Mouse (Mus musculus) ES-E14 (cell line): ENCODE results near the gene Map7d1. TPM values are rescaled to one million over a fixed set of nuclear protein-coding genes. Genes with fewer than 3 reads are reported as not detected.
A peak's percentile ranks its signal among the peaks of the same experiment; 100 is the strongest.

ENCODE experiments used
- DNase-seq: peaks from one replicate; pipeline ENCODE4 v3.0.0-alpha.2; 2013; ENCODE audit warnings: low read depth, low spot score
- H3K27ac ChIP-seq: 2 replicates; pipeline ENCODE4 v1.5.1; 2012; ENCODE audit warnings: low read depth, mild to moderate bottlenecking, low read length, moderate library complexity, mixed read lengths; ENCODE audit not compliant: poor library complexity, insufficient read depth, severe bottlenecking
- H3K36me3 ChIP-seq: 2 replicates; pipeline ENCODE4 v1.6.1; 2012; ENCODE audit warnings: mild to moderate bottlenecking, low read length, moderate library complexity, mixed read lengths; ENCODE audit not compliant: control insufficient read depth, poor library complexity, insufficient read depth, severe bottlenecking
- H3K4me1 ChIP-seq, 2 experiments: fragments of 150-350 bp in 1 of 2; sonication (generic) in 1 of 2; 2 replicates each; pipeline ENCODE4 v1.6.1; 2012; ENCODE audit warnings: low read length in 2 of 2, mild to moderate bottlenecking in 1 of 2, mixed read lengths in 1 of 2; ENCODE audit not compliant: control insufficient read depth in 2 of 2, insufficient read depth in 2 of 2, poor library complexity in 1 of 2
- H3K4me3 ChIP-seq, 2 experiments: fragments of 150-350 bp in 1 of 2; sonication (generic) in 1 of 2; 2 replicates each; pipeline ENCODE4 v1.5.1; 2012; ENCODE audit warnings: low read length in 2 of 2, low read depth in 1 of 2, mild to moderate bottlenecking in 1 of 2, mixed read lengths in 1 of 2; ENCODE audit not compliant: insufficient read depth in 1 of 2, poor library complexity in 1 of 2, severe bottlenecking in 1 of 2
- H3K9ac ChIP-seq: 2 replicates; pipeline ENCODE4 v1.6.1; 2012; ENCODE audit warnings: low read depth, mild to moderate bottlenecking, low read length, mixed read lengths; ENCODE audit not compliant: poor library complexity, insufficient read depth, severe bottlenecking
- H3K9me3 ChIP-seq: fragments of 150-350 bp; sonication (generic); 2 replicates; pipeline ENCODE4 v1.6.1; 2012; ENCODE audit warnings: low read depth, mild to moderate bottlenecking, low read length; ENCODE audit not compliant: control insufficient read depth, insufficient read depth
- CHD2 ChIP-seq: IDR thresholded peaks from 2 replicates; pipeline ENCODE4 v1.6.1; 2014; ENCODE audit warnings: mild to moderate bottlenecking, low read depth, low read length, inconsistent platforms
- HCFC1 ChIP-seq: IDR thresholded peaks from 2 replicates; pipeline ENCODE4 v1.6.1; 2012; ENCODE audit warnings: low read length, inconsistent platforms, borderline replicate concordance; ENCODE audit not compliant: insufficient read depth
- MAFK ChIP-seq: IDR thresholded peaks from 2 replicates; pipeline ENCODE4 v1.6.1; 2014; ENCODE audit warnings: mild to moderate bottlenecking, low read depth, low read length, inconsistent platforms; ENCODE audit not compliant: insufficient read depth
- ZC3H11A ChIP-seq: IDR thresholded peaks from 2 replicates; pipeline ENCODE4 v1.6.1; 2012; ENCODE audit warnings: low read depth, mild to moderate bottlenecking, inconsistent platforms, low read length, borderline replicate concordance
- ZNF384 ChIP-seq: IDR thresholded peaks from 2 replicates; pipeline ENCODE4 v1.6.1; 2012; ENCODE audit warnings: low read depth, low read length, inconsistent platforms
- in situ Hi-C, 2 experiments: fragments of 600-800 bp; cut with MboI; formaldehyde crosslinking; loops; one replicate each; pipeline ENCODE4 v1.15.1; 2025; ENCODE audit warnings: low sequenced_read_pairs in 2 of 2, inconsistent platforms in 1 of 2; ENCODE audit not compliant: unreplicated experiment in 2 of 2
- total RNA-seq: library from RNA; depleted of rRNA; stranded (reverse); fragments of 300-350 nt; gene quantifications from 2 replicates; pipeline ENCODE4 v1.2.3, GENCODE M21; 2012

Map7d1 gene
- total RNA-seq, 1 experiment, result 27.1 TPM

DNA sequence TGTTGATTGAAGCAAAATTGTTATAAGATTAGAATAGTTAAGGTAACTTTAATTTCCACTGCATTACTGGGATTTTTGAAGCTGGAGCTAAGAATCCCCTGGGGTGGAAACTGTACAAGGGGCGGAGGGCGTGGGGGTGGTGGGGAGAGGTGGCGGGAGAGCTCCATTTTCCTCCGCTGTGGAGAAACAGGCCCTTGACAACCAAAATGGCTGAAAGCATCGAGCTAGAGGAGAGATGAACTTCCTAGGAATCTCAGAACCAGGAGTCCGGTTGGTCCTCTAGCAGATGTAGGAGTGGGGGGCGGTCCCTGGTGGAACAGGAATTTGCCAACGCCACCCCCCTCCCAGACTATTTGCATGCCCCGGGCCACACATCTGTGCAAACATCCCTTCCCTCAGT lies 25.6 kb upstream of the Map7d1 start:
- in situ Hi-C loops, result no loop called here
- no peak overlapping the region for H3K27ac ChIP-seq
- H3K4me3 ChIP-seq, result no peak overlapping the region
- H3K9me3 ChIP-seq, result no peaks in the 10 kb centered on the region
- DNase-seq, result no peak
- TF ChIP-seq CHD2, result no peak
- peaks cover 4 to 23% of the 10 kb centered on the region in 2 experiments; a peak in 1 of 4 replicates for H3K4me1 ChIP-seq
- no peaks in the 10 kb centered on the region for H3K36me3 ChIP-seq
- H3K9ac ChIP-seq, result no peak overlapping the region

DNA sequence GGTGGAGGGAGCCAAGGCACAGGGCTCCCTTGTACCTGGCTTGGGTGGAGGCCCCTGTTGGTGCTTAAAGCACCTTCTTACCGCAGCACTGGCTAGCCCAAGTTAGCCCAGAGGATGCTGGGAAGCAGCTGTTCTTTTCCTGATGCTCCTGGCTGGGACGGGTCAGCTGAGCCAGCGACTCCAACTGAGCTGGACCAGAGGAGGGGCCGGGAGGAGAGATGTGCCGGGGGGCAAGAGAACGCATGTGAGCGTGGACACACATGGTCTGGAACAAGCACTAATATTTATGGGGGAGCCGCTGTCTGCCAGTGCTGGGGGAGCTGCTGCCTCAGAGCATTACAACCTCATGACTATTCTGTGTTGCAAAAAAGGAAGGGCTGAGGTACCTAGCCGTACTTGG lies 22.8 kb upstream of the Map7d1 start:
- Histone ChIP-seq H3K9ac (peak overlapping the region; percentile 8), H3K27ac (no peak overlapping the region), H3K4me3 (peak overlapping the region; percentile 35 to 46; a peak in 3 of 4 replicates), H3K36me3 (peaks cover 2% of the 10 kb centered on the region; the same call in 1 of the 2 replicates), H3K9me3 (no peaks in the 10 kb centered on the region), H3K4me1 (peaks cover 3 to 19% of the 10 kb centered on the region in 2 experiments; a peak in 1 of 4 replicates)
- in situ Hi-C loops, result no loop called here
- TF ChIP-seq CHD2 (no peak), ZNF384 (no peak), MAFK (no peak), ZC3H11A (no peak), HCFC1 (no peak)
- no peak for DNase-seq

DNA sequence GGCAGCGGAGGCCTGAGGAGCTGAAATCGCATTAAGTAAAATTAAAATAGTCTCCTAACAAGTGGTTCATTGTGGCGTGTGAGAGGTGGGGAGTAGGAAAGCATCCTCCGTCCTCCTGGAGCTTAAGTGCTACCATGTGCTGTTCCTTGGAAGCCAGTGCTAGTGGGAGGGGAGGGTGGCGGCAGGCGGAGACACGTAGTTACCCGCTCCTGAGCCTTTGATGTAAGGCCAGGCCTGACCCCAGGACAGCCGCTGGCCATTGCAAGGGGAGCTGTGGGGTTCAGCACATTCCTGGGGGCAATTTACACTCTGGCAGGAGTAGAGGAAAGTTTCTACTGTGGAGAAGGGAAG lies 22.4 kb upstream of the Map7d1 start:
- DNase-seq, result no peak
- Histone ChIP-seq H3K4me3 (peak overlapping the region; percentile 35 to 46), H3K9ac (peak overlapping the region; percentile 8), H3K4me1 (peaks cover 3 to 18% of the 10 kb centered on the region in 2 experiments; a peak in 1 of 4 replicates), H3K27ac (peak overlapping the region; percentile 46; the same call in 1 of the 2 replicates), H3K36me3 (peaks cover 2% of the 10 kb centered on the region; the same call in 1 of the 2 replicates), H3K9me3 (no peaks in the 10 kb centered on the region)
- no peak for TF ChIP-seq ZNF384
- no peak for TF ChIP-seq ZC3H11A
- no peak for TF ChIP-seq HCFC1
- no peak for TF ChIP-seq MAFK
- in situ Hi-C loops, result no loop called here

DNA sequence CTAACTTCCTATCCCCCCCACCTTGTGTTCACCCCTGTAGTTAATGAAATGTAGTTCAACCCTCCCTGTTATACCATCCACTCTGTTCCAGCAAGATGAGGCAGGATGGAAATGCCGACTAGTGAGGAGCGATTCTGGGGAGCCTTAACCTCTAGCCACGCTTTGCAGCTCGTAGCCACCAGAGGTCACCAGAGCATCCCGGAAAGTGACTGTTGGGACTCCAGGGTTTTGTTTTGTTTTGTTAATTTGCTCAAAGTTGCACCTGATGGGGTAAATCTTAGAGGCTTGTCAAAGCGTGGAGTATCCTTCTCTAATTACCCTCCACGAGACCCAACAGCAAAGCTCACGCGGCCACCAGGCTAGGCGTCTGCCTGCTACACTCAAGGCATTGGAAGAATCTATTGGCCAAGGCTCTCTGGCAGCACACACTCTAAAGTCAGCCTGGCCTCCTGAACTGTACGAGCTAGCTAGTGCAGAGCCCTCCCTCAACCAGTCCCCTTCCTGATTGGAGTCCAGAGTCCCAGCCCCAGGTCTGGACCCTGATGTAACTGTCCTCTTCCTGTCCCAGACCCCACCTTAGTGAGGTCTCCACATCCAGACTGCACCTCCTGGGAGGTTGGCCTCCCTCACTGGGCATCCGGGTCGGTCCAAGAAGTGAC lies 21.9 kb upstream of the Map7d1 start:
- H3K36me3 ChIP-seq, result peaks cover 2% of the 10 kb centered on the region; the same call in 1 of the 2 replicates
- TF ChIP-seq ZC3H11A, result peak; percentile 29; the same call in 1 of the 2 replicates
- no peak for TF ChIP-seq ZNF384
- peak overlapping the region; percentile 35 to 46 for H3K4me3 ChIP-seq
- H3K4me1 ChIP-seq, result peaks cover 3 to 18% of the 10 kb centered on the region in 2 experiments; a peak in 1 of 4 replicates
- H3K9me3 ChIP-seq, result no peaks in the 10 kb centered on the region
- in situ Hi-C loops, result no loop called here
- peak overlapping the region; percentile 8 for H3K9ac ChIP-seq
- no peak for DNase-seq
- peak overlapping the region; percentile 46; the same call in 1 of the 2 replicates for H3K27ac ChIP-seq

DNA sequence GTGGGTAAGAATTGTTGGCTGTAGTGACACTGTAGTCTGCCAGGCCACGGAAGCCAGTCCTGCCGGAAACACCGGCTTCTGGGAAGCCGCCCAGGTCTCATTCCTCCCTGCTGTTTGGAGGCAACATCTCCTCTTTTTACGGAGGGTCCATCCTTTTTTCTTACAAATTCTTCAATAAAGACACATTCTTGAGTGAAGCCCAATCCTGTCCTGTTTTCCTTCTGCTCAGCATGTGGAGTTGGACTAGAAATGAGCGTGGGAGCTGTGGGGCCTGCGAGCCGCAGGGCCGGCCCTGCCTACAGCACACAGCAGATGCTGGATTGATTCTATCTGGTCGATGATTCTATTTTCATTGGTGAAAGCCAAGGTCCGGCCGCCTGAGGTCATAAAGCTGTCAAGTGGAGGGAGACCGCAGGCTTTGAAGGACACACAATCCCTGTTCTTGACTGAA lies 19.6 kb upstream of the Map7d1 start:
- H3K9ac ChIP-seq, result no peak overlapping the region
- no peak overlapping the region for H3K27ac ChIP-seq
- no peak for TF ChIP-seq HCFC1
- TF ChIP-seq CHD2, result no peak
- no peak for TF ChIP-seq MAFK
- H3K4me3 ChIP-seq, result no peak overlapping the region
- DNase-seq, result no peak
- peaks cover 2% of the 10 kb centered on the region; the same call in 1 of the 2 replicates for H3K36me3 ChIP-seq
- in situ Hi-C loops, result no loop called here
- H3K9me3 ChIP-seq, result no peaks in the 10 kb centered on the region
- H3K4me1 ChIP-seq, result peaks cover 3 to 15% of the 10 kb centered on the region in 2 experiments; a peak in 1 of 4 replicates
